Mouse (Mus musculus) lung, adult 2 months (tissue): ENCODE results near the gene Mapk12.

Experiments used
- CTCF ChIP-seq: fragments of 200-500 bp; IDR thresholded peaks from 2 replicates; pipeline ENCODE4 v1.5.1; 2011; ENCODE audit warnings: mild to moderate bottlenecking, low read length, control low read depth; ENCODE audit not compliant: insufficient read depth
- POLR2A ChIP-seq: fragments of 200-500 bp; IDR thresholded peaks from 2 replicates; pipeline ENCODE4 v1.6.1; 2011; ENCODE audit warnings: low read depth, mild to moderate bottlenecking, control low read depth, low read length, borderline replicate concordance; ENCODE audit errors: extremely low read depth

- TF ChIP-seq POLR2A (no peak), CTCF (no peak)
Measured at GRCm38 (mm10) chr15:89130245-89130644, 10.3 kb downstream of the Mapk12 start.
